Mouse (Mus musculus) hindbrain, embryonic 16.5 days (tissue): Measurements from ENCODE around the gene Serpina9. TPM values are rescaled to one million over a fixed set of nuclear protein-coding genes. Genes with fewer than 3 reads are reported as not detected.
A peak's percentile ranks its signal among the peaks of the same experiment; 100 is the strongest.

ENCODE experiments used
- ATAC-seq: fragments of 200-750 bp; cut with Nextera tagmentation; 2 replicates; pipeline ENCODE4 v1.8.0; 2017; ENCODE audit warnings: moderate TSS enrichment, moderate library complexity
- H3K27ac ChIP-seq: fragments of 300-500 bp; sonication (generic); 2 replicates; pipeline ENCODE4 v1.5.1; 2014; ENCODE audit warnings: low read depth, mild to moderate bottlenecking, control low read depth, low read length, moderate library complexity
- H3K27me3 ChIP-seq: fragments of 300-500 bp; sonication (generic); replicated peaks from 2 replicates; pipeline ENCODE4 v1.6.1; 2014; ENCODE audit warnings: low read length; ENCODE audit not compliant: control insufficient read depth, insufficient read depth
- H3K36me3 ChIP-seq: fragments of 300-500 bp; sonication (generic); 2 replicates; pipeline ENCODE4 v1.6.1; 2014; ENCODE audit warnings: mild to moderate bottlenecking, low read length, moderate library complexity, mixed read lengths; ENCODE audit not compliant: control insufficient read depth, insufficient read depth
- H3K4me1 ChIP-seq: fragments of 300-500 bp; sonication (generic); 2 replicates; pipeline ENCODE4 v1.6.1; 2014; ENCODE audit warnings: low read depth, low read length; ENCODE audit not compliant: control insufficient read depth, insufficient read depth
- H3K4me2 ChIP-seq: fragments of 300-500 bp; sonication (generic); 2 replicates; pipeline ENCODE4 v1.6.1; 2014; ENCODE audit warnings: mild to moderate bottlenecking, low read length, control low read depth, moderate library complexity
- H3K4me3 ChIP-seq: fragments of 300-500 bp; sonication (generic); 2 replicates; pipeline ENCODE4 v1.5.1; 2014; ENCODE audit warnings: mild to moderate bottlenecking, low read length, control low read depth, moderate library complexity
- H3K9ac ChIP-seq: fragments of 300-500 bp; sonication (generic); 2 replicates; pipeline ENCODE4 v1.6.1; 2014; ENCODE audit warnings: low read depth, mild to moderate bottlenecking, control low read depth, low read length, moderate library complexity
- H3K9me3 ChIP-seq: fragments of 300-500 bp; sonication (generic); 2 replicates; pipeline ENCODE4 v1.6.1; 2014; ENCODE audit warnings: mild to moderate bottlenecking, low read length, moderate library complexity; ENCODE audit not compliant: control insufficient read depth
- WGBS: fragments of 180-500 bp; shearing (Covaris S2); extraction: QIAGEN DNeasy Blood & Tissue Kit; methylation state at CpG from one replicate; pipeline ENCODE4 v1.1.7; 2014; 5-methylcytosine and 5-hydroxymethylcytosine counted together
- polyA plus RNA-seq: library from polyadenylated mRNA; unstranded; fragments of >200 nt; fragmentation: Nextera tagmentation; extraction: Ambion mirVana; gene quantifications from 2 replicates; pipeline ENCODE4 v1.2.1, GENCODE M21; 2015

The Serpina9 gene
- polyA plus RNA-seq, 1 experiment from 2014 or later = 0.09 TPM

DNA sequence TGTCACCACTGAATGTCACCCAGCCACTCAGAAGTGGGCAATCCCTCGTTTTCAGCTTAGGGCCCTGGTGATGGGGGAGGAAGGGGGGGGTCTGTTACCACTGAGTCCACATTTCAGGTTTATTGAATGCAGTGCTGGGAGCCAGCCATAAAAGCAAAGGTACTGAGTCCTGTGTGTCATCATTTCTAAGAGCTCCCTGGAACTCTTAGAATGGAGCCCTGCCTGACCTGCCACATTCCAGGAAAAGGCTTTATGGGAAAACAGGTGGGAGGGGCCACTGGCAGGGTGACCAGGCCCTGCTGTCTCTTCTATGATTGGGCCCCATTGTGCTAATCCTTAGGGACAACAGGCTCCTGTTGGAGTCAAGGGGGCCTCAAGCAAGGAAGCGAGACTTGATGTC lies 17.0 kb downstream of the Serpina9 start:
- no peak overlapping the region for H3K4me3 ChIP-seq
- no peak overlapping the region for H3K9ac ChIP-seq
- H3K27ac ChIP-seq = no peak overlapping the region
- no peaks in the 10 kb centered on the region for H3K27me3 ChIP-seq
- no peaks in the 10 kb centered on the region for H3K4me1 ChIP-seq
- no peak overlapping the region for H3K4me2 ChIP-seq
- ATAC-seq = no peak
- 68% methylated on average over 2 of the region's 2 CpGs for WGBS
- H3K36me3 ChIP-seq = no peaks in the 10 kb centered on the region
- H3K9me3 ChIP-seq = no peaks in the 10 kb centered on the region

GRCm38 (mm10) chr12:103995292-103996072 lies 18.1 kb downstream of the Serpina9 start:
- Histone ChIP-seq H3K27me3 (no peaks in the 10 kb centered on the region), H3K27ac (no peak overlapping the region), H3K9ac (no peak overlapping the region), H3K4me3 (no peak overlapping the region), H3K4me2 (no peak overlapping the region), H3K4me1 (no peaks in the 10 kb centered on the region), H3K9me3 (no peaks in the 10 kb centered on the region), H3K36me3 (no peaks in the 10 kb centered on the region)
- 34% methylated on average over 5 of the region's 5 CpGs for WGBS
- peak; percentile 71; the same call in 1 of the 2 replicates for ATAC-seq

DNA sequence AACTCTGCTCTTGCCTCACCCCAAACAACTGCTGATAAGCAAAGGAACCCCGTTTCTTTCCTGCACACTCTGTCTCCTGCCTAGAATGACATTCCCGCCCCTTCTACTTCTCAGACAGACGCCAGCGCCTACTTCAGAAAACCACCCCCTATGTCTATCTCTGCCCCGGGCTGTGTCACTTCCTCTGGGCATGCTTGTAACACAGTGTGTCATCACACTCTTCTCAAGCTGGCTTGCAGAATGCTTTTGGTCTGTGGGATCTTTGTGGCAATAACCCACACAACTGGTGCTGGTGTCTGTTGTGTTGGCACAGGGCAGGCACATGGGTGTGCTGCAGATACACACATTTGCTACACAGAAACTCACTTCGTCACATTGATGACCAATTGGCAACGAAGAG lies 20.6 kb downstream of the Serpina9 start:
- Histone ChIP-seq H3K4me1 (no peaks in the 10 kb centered on the region), H3K27ac (no peak overlapping the region), H3K4me2 (no peak overlapping the region), H3K36me3 (no peaks in the 10 kb centered on the region), H3K9ac (no peak overlapping the region), H3K9me3 (no peaks in the 10 kb centered on the region), H3K4me3 (no peak overlapping the region), H3K27me3 (no peaks in the 10 kb centered on the region)
- ATAC-seq = no peak
- WGBS = 82% methylated on average over 7 of the region's 7 CpGs

DNA sequence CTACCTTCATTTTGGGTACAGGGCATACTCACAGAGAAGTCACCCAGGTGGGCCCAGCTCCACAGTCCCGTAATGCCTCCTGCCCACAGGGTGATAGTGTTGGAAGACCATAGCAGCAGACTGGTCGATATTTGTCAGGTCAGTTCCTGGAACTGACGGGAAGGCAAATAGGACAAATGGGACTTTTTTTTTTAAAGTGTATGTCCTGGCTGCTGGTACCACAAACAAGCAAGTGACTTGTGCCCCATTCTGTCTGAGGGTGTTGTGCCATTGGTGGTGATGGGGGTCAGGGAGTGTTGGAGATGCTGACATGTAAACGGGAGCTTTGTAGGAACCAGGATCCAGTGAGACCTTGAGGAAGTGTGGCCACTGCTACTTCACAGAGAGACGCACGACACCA lies 23.7 kb downstream of the Serpina9 start, which contains the start of gene Serpina11:
Gene Serpina11, minus strand, starts transcription at position 101 of the 400 bp plus-strand sequence.
- H3K4me2 ChIP-seq = no peak within 1 kb of the TSS
- no peak for ATAC-seq
- H3K27ac ChIP-seq = no peak within 1 kb of the TSS
- no peaks in the 10 kb centered on the region for H3K27me3 ChIP-seq
- WGBS = 92% methylated on average over 6 of the region's 6 CpGs
- no peaks in the 10 kb centered on the region for H3K9me3 ChIP-seq
- no peaks in the 10 kb centered on the region for H3K36me3 ChIP-seq
- H3K9ac ChIP-seq = no peak within 1 kb of the TSS
- no peak within 1 kb of the TSS for H3K4me3 ChIP-seq
- no peaks in the 10 kb centered on the region for H3K4me1 ChIP-seq

- no peaks in the 10 kb centered on the region for H3K4me1 ChIP-seq
- no peaks in the 10 kb centered on the region for H3K36me3 ChIP-seq
- no peaks in the 10 kb centered on the region for H3K9me3 ChIP-seq
- H3K27ac ChIP-seq = no peak overlapping the region
- no peak overlapping the region for H3K9ac ChIP-seq
- ATAC-seq = no peak
- WGBS = 65% methylated on average over 2 of the region's 2 CpGs
- H3K4me2 ChIP-seq = no peak overlapping the region
- H3K27me3 ChIP-seq = no peaks in the 10 kb centered on the region
- H3K4me3 ChIP-seq = no peak overlapping the region
Measured at GRCm38 (mm10) chr12:103989514-103989767, 24.1 kb downstream of the Serpina9 start.

- Histone ChIP-seq H3K9ac (no peak overlapping the region), H3K4me1 (no peaks in the 10 kb centered on the region), H3K36me3 (no peaks in the 10 kb centered on the region), H3K9me3 (no peaks in the 10 kb centered on the region), H3K4me2 (no peak overlapping the region), H3K27me3 (no peaks in the 10 kb centered on the region), H3K27ac (no peak overlapping the region), H3K4me3 (no peak overlapping the region)
- ATAC-seq = no peak
- WGBS = 64% methylated on average over 14 of the region's 14 CpGs
Measured at GRCm38 (mm10) chr12:103988754-103989513, 24.6 kb downstream of the Serpina9 start.

- Histone ChIP-seq H3K36me3 (no peaks in the 10 kb centered on the region), H3K4me2 (no peak overlapping the region), H3K4me1 (no peaks in the 10 kb centered on the region), H3K27ac (no peak overlapping the region), H3K9me3 (no peaks in the 10 kb centered on the region), H3K9ac (no peak overlapping the region), H3K27me3 (no peaks in the 10 kb centered on the region), H3K4me3 (no peak overlapping the region)
- ATAC-seq = no peak
- 70% methylated on average over 5 of the region's 5 CpGs for WGBS
Measured at GRCm38 (mm10) chr12:103985868-103986267, 27.7 kb downstream of the Serpina9 start.

- 0 out of 2 replicates have a peak, but pooled peaks have one; percentile 19 for ATAC-seq
- no peak overlapping the region for H3K4me3 ChIP-seq
- no peaks in the 10 kb centered on the region for H3K36me3 ChIP-seq
- no peaks in the 10 kb centered on the region for H3K27me3 ChIP-seq
- H3K4me2 ChIP-seq = no peak overlapping the region
- H3K27ac ChIP-seq = no peak overlapping the region
- no peaks in the 10 kb centered on the region for H3K9me3 ChIP-seq
- H3K4me1 ChIP-seq = no peaks in the 10 kb centered on the region
- H3K9ac ChIP-seq = no peak overlapping the region
- WGBS = 62% methylated on average over 4 of the region's 4 CpGs
Measured at GRCm38 (mm10) chr12:103984935-103985334, 28.6 kb downstream of the Serpina9 start.

DNA sequence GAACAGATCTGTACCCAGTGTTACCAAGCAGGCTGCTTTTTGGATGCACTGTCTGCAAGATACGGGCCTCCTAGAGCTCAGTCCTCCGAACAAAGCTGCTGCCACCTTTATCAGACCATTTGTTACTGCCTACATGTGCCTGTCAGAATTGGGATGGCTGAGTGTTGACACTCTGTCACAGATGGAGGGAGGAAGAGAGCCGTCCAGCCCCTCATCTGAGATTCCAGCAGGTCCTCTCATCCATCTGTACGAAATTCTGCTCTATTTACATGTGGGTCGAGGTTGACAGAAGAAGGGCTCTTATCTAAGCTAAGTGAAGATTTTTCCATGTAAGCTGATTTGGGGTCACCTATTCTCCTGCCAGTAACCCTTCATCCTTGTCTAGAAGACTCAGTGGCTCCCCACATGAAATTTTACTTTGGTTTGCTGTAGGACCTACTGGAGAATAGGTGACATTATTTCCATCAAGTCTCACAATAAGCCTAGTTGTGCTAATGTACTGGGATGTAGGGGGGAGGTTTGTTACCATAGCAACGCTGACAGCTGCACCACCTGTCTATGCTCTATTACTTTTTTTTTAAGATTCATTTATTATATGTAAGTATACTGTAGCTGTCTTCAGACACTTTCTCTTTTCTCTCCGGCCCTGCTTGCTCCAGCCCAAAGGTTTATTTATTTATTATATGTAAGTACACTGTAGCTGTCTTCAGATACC lies 31.8 kb downstream of the Serpina9 start:
- peak; percentile 73 for ATAC-seq

More for the DNA sequence above, 31.8 kb downstream of the Serpina9 start:
- 72% methylated on average over 7 of the region's 7 CpGs for WGBS
- H3K27me3 ChIP-seq = no peaks in the 10 kb centered on the region
- H3K27ac ChIP-seq = no peak overlapping the region
- no peak overlapping the region for H3K4me2 ChIP-seq
- H3K9me3 ChIP-seq = no peaks in the 10 kb centered on the region
- no peaks in the 10 kb centered on the region for H3K36me3 ChIP-seq
- H3K4me3 ChIP-seq = no peak overlapping the region
- no peak overlapping the region for H3K9ac ChIP-seq
- H3K4me1 ChIP-seq = no peaks in the 10 kb centered on the region
